Mouse (Mus musculus) ES-CJ7 (cell line): ENCODE measurements around the gene Mc1r.
"Not testable (repeated sequence)": the region's sequence is repeated elsewhere in the genome, so short reads cannot be mapped to it uniquely, and the experiment has no call there.

ENCODE experiments used
- DNase-seq: peaks from one replicate; pipeline ENCODE4 v3.0.0; 2011; ENCODE audit warnings: low read depth, low spot score

Mc1r gene

DNA sequence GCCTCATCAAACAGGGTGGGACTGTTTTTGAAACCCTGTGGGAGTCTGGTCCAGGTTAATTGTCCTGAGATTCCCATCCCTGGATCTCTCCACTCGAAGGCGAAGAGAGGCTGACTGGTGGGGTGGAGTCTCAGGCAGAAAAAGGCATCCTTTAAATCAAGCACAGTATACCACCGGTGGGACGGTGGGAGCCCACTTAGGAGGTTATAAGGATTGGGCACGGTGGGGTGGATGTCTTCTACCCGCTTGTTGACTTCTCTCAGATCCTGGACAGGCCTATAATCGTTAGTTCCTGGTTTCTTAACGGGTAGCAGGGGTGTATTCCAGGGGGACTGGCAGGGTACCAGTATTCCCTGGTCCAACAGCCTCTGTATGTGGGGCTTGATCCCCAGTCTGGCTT lies 24.0 kb downstream of the Mc1r start:
- not testable (repeated sequence) for DNase-seq

DNA sequence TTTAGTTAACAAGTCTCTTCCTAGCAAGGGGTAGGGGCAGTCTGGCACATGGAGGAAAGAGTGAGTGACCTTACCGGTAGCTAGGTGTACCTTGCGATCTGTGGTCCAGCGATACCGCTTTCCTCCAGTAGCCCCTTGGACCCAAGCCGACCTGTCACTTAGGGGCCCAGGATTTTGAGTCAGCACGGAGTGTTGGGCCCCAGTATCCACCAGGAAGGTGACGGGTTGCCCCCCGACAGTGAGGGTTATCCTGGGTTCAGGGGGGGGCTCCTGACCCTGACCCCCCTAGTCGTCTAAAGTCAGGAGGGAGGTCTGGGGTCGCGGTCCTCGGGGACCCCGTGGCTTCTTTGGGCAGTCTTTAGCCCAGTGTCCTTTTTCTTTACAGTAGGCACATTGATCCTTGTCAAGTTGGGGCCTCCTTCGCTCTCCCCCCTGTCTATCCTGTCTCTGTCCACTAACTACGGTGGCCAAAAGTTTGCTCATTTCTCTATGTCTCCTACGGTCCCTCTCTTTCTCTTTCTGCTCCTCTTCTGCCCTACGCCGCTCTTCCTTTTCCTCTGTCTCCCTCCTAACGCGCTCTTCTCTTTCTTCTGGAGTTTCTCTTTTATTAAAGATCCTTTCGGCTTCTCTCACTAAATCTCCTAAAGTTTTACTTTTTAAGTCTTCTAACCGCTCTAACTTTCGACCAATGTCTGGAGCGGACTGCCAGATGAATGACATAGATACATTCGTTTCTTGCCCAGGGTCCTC lies 24.9 kb downstream of the Mc1r start:
- DNase-seq: no peak

DNA sequence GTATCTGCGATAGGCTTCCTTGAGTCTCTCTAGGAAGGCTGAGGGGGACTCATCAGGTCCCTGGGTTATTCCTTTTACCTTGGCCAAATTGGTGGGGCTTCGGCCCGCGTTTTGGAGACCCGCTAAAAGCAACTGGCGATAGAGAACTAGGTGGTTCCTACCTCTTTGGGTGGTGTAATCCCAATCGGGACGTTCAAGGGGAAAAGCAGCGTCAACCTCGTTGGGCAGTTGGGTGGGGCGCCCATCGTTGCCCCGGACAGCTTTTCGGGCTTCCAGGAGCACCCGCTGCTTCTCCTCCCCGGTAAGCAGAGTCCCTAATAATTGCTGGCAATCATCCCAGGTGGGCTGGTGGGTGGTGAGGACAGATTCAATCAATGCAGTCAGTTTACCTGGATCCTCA lies 25.5 kb downstream of the Mc1r start:
- DNase-seq: no peak

DNA sequence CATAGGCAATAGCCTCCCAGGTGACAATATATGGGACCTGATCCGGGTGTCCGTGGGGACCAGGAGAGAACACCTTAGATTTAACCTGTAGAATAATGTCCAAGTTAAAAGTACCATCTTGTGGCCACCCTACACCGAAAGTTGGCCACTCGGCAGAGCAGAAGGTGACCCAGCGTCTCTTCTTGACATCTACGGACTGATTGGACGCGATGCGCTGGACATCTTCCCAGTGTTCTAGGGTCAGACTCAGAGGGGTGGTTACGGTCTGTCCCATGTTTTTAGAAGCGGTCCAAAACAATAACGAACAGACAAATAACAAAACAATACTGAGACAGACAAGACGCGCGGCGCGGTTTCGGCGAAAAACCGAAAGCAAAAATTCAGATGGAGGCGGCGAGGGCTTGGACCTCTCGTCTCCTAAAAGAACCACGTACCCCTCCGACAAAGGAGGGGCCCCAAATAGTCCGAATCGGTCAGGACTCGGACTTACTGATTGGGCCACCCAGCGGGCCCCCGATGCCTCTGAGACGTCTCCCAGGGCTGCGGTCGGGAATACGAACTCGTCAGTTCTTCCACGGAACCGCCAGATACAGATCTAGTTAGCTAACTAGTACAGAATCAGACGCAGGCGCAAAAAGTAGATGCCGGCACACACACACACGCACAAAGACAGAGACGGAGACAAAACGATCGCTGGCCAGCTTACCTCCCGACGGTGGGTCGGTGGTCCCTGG lies 26.5 kb downstream of the Mc1r start:
- DNase-seq: not testable (repeated sequence)

DNA sequence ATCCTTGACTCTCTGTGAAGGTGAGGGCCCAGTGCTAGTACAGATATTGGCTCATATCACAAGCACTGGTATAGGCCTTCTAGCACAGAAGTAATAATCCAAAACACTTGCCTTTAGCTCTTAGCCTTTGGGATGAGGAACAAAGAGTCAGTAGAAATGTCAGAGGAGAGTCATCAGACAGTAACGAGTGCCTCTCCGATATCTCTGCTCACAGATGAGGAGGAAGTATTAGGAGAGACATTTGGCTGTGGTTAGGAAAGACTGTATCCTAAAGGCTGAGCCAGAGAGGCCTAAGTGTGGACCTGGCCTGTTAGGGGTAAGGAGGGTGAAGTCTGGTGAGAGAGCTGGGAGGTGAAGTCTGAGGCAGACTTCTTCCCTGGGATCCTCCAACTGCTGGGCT lies 34.9 kb downstream of the Mc1r start:
- DNase-seq: no peak

DNA sequence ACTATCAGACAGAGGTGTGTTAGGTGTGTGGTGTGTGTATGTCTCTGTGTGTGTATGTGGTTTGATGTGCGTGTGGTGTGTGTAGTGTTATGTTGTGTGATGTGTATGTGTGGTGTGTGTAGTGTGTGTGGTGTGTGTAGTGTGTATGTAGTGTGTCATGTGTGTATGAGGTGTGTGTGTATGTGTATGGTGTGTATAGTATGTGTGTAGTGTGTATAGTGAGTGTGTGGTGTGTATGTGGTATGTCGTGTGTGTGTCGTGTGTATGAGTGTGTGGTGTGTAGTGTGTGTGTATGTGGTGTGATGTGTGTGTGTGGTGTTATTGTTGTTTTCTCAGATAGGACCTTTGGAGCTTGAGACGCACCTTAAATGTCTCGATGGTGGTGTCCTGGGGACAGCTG lies 35.4 kb downstream of the Mc1r start:
- DNase-seq: no peak

DNA sequence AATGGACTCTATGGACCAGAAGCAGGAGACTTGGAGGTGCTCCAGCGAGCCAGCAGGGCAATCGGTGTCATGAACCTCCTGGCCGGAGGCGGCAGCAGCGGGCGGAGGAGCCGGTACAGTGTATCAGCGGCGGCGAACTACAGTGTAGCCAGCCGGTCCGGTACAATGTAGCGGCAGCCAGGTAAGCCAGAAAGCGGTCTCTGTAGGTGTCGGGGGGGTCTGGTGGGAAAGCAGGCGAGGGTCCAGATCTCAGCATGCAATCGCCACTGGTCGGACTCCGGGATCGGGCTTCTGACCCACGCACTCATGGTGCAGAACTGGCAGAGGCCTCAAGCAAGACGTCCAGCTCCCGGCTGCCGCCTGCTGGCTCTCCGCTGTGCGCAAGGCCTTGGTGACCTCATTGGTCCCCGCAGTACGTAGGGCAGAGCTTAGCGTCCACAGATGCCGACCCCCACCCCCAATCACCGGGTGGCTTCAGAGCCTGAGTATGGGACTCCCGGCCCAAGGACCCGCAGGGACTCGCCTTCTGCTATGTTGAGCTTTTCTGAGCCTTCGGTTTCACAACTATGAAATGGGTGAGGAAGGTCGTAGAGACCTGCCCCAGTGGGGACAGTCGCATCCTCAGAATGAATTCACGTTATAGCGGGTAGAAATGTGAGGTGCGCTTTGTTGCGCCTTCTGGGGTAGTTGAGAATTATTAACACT lies 36.1 kb downstream of the Mc1r start:
- DNase-seq: peak; percentile 96

DNA sequence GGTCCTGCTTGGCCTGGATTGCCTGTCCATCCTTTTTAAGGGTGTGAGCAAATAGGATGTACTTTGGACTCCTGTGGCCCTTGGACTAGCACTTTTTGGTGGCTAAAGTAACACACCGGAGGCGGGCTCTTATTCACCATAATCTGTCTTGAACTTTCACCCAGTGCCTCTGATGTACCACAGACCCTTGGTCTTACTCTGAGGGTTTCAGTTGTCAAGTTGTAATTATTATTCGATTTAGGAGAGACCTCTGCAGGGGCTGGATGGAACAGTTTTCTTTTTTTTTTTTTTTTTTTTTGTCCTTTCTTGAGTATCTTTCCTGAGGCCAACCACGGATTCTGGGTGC lies 36.6 kb downstream of the Mc1r start:
- DNase-seq: no peak

DNA sequence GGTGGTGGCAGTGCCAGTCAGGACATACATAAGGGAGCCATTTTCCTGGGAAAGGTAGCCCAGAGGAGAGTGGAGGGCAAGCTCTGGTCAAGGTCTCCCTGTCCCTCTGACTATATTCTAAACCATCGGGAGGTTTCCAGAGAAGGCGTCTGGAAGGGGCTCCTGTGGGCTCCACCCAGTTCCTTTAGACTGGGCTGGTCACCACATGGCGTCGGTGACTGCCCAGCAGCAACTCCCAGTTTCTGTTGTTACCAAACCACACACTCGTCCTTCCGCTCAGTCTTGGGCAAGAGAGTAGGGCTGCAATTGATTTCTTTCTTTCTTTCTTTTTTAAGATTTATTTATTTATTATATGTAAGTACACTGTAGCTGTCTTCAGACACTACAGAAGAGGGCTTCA lies 37.2 kb downstream of the Mc1r start:
- peak; percentile 5 for DNase-seq

DNA sequence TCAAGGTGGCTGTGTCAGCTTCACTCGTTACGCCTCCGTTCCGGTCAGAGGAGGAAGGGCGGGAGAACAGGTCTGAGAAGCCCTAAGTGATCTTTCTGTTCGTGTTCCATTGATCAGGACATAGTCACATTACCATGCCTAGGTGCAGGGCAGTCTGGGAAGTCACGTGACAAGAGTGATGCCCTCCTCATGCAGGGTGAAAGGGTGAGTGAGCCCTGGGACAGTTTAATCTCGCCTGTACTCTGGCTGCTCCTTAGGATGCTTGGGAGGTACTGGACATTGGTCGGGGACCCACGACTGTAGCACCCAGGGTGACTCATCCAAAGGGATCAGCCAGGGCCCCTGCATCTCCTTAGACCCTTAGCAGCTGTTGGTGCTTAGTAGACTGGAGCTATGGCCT lies 39.1 kb downstream of the Mc1r start:
- peak; percentile 28 for DNase-seq

DNA sequence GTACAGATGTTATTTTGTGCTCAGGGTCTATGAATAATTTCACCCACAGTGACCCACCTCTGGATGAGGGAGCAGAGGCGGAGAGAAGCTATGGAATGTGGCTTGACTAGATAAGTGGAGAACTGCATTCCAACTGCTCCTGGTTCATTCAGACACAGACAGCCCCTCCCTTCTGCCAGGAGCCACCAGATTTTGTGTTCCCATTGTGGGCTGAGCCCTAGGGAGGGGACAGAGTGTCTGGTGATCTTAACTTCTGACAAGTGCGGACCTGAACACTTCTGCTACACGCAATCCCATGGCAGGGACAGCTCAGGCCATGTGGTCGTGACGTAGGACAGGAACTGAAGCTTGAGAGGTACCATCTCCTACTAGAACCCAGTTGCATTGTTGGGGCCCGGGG lies 39.9 kb downstream of the Mc1r start:
- DNase-seq: peak; percentile 69

DNA sequence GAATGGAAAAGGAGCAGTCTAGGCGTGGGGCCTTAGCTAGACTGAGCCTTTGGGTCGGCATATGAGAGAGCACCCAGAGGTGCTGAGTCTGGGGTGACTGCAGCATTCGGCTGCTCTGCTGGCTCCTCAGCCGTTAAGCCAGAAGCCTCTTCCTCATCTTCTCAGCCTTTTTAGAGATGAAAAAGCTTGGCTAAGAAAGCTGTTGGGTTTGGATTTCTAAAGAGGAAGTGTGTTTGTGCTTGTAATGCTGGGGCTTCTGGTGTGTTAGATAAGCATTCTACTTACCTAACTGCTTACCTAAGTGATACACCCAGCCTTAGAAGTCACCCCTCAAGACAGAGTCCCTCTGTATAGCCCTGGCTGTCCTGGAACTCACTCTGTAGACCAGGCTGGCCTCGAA lies 43.9 kb downstream of the Mc1r start:
- DNase-seq: peak; percentile 1

DNA sequence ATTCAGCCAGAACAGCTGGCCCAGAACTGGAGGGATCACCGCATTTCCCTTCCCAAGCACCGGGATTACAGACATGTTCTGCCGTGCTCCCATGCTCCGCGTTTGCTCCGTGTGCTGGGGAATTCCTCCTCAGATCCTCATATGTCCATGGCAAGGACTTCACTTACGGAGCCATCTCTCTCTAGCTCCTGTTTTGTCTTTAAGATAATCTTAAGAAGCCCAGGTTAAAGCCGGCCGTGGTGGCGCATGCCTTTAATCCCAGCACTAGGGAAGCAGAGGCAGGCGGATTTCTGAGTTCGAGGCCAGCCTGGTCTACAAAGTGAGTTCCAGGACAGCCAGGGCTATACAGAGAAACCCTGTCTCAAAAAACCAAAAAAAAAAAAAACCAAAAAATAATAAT lies 44.8 kb downstream of the Mc1r start:
- DNase-seq: not testable (repeated sequence)

DNA sequence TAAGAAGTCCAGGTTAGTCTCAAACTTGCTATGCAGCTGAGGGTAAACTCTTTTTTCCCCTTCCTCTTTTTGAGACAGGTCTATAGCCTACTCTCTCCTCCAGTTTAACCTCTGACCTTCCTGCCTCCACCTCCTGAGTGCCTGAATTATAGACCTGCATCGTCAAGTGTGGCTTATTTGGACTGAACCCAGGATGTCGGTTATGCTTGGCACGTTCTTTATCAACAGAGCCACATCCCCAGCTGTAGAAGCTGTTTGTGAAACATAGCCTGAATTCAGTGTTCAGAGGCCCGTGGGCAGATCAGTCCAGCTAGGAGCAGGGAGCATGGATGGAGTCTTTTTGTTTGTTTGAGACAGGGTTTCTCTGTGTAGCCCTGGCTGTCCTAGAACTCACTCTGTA lies 45.2 kb downstream of the Mc1r start:
- DNase-seq: peak; percentile 4

DNA sequence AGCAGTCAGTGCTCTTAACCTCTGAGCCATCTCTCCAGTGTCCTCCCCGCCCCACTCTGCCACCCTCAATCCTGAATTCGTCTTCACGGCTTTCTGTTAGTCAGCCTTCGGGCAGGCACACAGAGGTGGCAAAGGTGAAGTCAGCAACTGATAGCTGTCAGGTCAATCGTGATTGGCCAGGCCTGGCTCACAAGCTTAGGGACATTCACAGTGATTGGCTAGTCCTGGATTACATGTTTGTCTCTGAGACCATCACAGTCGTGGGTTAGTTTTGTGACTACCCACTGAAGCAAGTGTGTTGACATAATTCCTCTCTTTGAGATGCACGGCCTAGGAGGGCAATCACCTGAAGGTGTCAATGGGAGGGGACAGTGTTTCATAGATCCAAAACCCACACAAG lies 46.4 kb downstream of the Mc1r start:
- DNase-seq: peak; percentile 69

DNA sequence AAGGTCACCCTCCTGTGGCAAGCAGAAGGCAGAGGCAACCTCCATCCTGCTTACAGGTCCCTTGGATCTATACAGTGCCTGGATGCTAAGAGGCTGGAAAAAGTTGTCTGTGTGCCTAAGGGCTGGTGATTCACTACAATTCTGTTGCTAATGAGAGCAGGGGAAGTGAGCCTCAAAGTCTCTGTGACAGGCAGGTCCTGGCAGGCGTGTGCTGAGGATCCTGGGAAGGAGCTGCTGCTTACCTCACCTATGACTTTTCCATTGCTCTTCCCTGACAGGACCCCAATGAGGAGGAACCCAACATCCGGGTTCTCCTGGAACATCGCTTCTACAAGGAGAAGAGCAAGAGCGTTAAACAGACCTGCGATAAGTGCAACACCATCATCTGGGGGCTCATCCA lies 47.0 kb downstream of the Mc1r start:
- DNase-seq: peak; percentile 100

DNA sequence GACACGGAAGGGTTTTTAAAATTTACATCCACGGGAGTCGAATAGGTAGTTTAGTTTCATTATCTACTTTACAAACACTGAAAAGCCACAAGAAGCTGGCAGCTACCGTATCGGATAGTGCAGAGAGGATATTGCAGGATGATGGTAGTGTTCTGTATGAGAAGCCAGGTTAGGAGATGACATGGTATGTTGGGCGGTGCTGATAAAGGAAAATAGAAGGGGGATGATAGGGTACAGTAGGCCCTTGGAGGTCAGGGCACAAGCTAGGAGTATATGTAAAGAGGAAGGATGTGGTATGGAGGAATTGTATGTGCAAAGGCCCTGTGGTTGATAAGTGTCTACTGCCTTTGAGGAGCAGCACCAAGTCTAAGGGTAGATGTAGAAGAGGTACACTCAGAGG lies 47.7 kb downstream of the Mc1r start:
- DNase-seq: no peak
